Mouse (Mus musculus): Measurements from ENCODE around the gene Cul7. TPM values are rescaled to one million over a fixed set of nuclear protein-coding genes. Genes with fewer than 3 reads are reported as not detected.

Gene Cul7
- polyA plus RNA-seq, 1 experiment from 2014 or later, result 28.1 TPM

GRCm38 (mm10) chr17:46662730-46663129 lies 12.6 kb downstream of the Cul7 start:
- peaks cover 12% of the 10 kb centered on the region for H3K36me3 ChIP-seq (replicated peaks; ENCODE audit: control insufficient read depth, insufficient read depth, low read depth, low read length)
- H3K27me3 ChIP-seq (ENCODE audit: control insufficient read depth, insufficient read depth, low read length), result no peaks in the 10 kb centered on the region
- H3K4me2 ChIP-seq (ENCODE audit: low read depth, low read length), result no peak overlapping the region
- 89% methylated on average over 5 of the region's 5 CpGs for WGBS
- no peak overlapping the region for H3K4me3 ChIP-seq (ENCODE audit: low read depth, low read length)
- H3K9me3 ChIP-seq (replicated peaks; ENCODE audit: control insufficient read depth, low read length), result no peaks in the 10 kb centered on the region
- no peak overlapping the region for H3K9ac ChIP-seq (replicated peaks; ENCODE audit: low read length)
- ATAC-seq (replicated peaks; ENCODE audit: insufficient number of reproducible peaks, low FRiP score, low TSS enrichment, low read depth) (no peak), DNase-seq (ENCODE audit: low spot score) (no peak)
- no peak overlapping the region for H3K27ac ChIP-seq (replicated peaks; ENCODE audit: low read depth, low read length)
- H3K4me1 ChIP-seq (ENCODE audit: control insufficient read depth, insufficient read depth, low read length), result no peaks in the 10 kb centered on the region

- peaks cover 8% of the 10 kb centered on the region; the same call in 1 of the 2 replicates for H3K36me3 ChIP-seq (replicated peaks; ENCODE audit: control insufficient read depth, insufficient read depth, low read depth, low read length)
- H3K27me3 ChIP-seq (ENCODE audit: control insufficient read depth, insufficient read depth, low read length), result no peaks in the 10 kb centered on the region
- no peaks in the 10 kb centered on the region for H3K9me3 ChIP-seq (replicated peaks; ENCODE audit: control insufficient read depth, low read length)
- no peak for ATAC-seq (replicated peaks; ENCODE audit: insufficient number of reproducible peaks, low FRiP score, low TSS enrichment, low read depth)
- H3K4me1 ChIP-seq (ENCODE audit: control insufficient read depth, insufficient read depth, low read length), result no peaks in the 10 kb centered on the region
- H3K9ac ChIP-seq (replicated peaks; ENCODE audit: low read length), result no peak overlapping the region
- no peak overlapping the region for H3K4me2 ChIP-seq (ENCODE audit: low read depth, low read length)
- no peak overlapping the region for H3K27ac ChIP-seq (replicated peaks; ENCODE audit: low read depth, low read length)
- no peak for DNase-seq (ENCODE audit: low spot score)
- H3K4me3 ChIP-seq (ENCODE audit: low read depth, low read length), result no peak overlapping the region
- 90% methylated on average over 16 of the region's 16 CpGs for WGBS
These were observed 17.6 kb downstream of the Cul7 start for GRCm38 (mm10) chr17:46667712-46668111.

GRCm38 (mm10) chr17:46669911-46670310 lies 19.8 kb downstream of the Cul7 start:
- Histone ChIP-seq H3K4me3 (ENCODE audit: low read depth, low read length) (no peak overlapping the region), H3K27me3 (ENCODE audit: control insufficient read depth, insufficient read depth, low read length) (no peaks in the 10 kb centered on the region), H3K9me3 (replicated peaks; ENCODE audit: control insufficient read depth, low read length) (no peaks in the 10 kb centered on the region), H3K36me3 (replicated peaks; ENCODE audit: control insufficient read depth, insufficient read depth, low read depth, low read length) (peaks cover 8% of the 10 kb centered on the region; the same call in 1 of the 2 replicates), H3K4me2 (ENCODE audit: low read depth, low read length) (no peak overlapping the region), H3K27ac (replicated peaks; ENCODE audit: low read depth, low read length) (no peak overlapping the region), H3K9ac (replicated peaks; ENCODE audit: low read length) (no peak overlapping the region), H3K4me1 (ENCODE audit: control insufficient read depth, insufficient read depth, low read length) (peaks cover 3% of the 10 kb centered on the region; the same call in 1 of the 2 replicates)
- DNase-seq (ENCODE audit: low spot score) (no peak), ATAC-seq (replicated peaks; ENCODE audit: insufficient number of reproducible peaks, low FRiP score, low TSS enrichment, low read depth) (no peak)
- WGBS, result 97% methylated on average over 10 of the region's 10 CpGs

GRCm38 (mm10) chr17:46673850-46674529 lies 23.9 kb downstream of the Cul7 start, which contains the start of gene Rrp36:
Gene Rrp36 (minus strand): TSS chr17:46674352.
- peak; percentile 92 for ATAC-seq (replicated peaks; ENCODE audit: insufficient number of reproducible peaks, low FRiP score, low TSS enrichment, low read depth)
- Histone ChIP-seq H3K4me2 (ENCODE audit: low read depth, low read length) (peak within 1 kb of the TSS; percentile 77), H3K9me3 (replicated peaks; ENCODE audit: control insufficient read depth, low read length) (no peaks in the 10 kb centered on the region), H3K36me3 (replicated peaks; ENCODE audit: control insufficient read depth, insufficient read depth, low read depth, low read length) (peaks cover 21% of the 10 kb centered on the region), H3K4me3 (ENCODE audit: low read depth, low read length) (peak within 1 kb of the TSS; percentile 93), H3K4me1 (ENCODE audit: control insufficient read depth, insufficient read depth, low read length) (peaks cover 3% of the 10 kb centered on the region; the same call in 1 of the 2 replicates), H3K27ac (replicated peaks; ENCODE audit: low read depth, low read length) (peak within 1 kb of the TSS; percentile 73), H3K27me3 (ENCODE audit: control insufficient read depth, insufficient read depth, low read length) (no peaks in the 10 kb centered on the region), H3K9ac (replicated peaks; ENCODE audit: low read length) (peak within 1 kb of the TSS; percentile 85)
- WGBS, result under 1% methylated on average over 43 of the region's 43 CpGs
- peak; percentile 96 for DNase-seq (ENCODE audit: low spot score)

- H3K36me3 ChIP-seq (replicated peaks; ENCODE audit: control insufficient read depth, insufficient read depth, low read depth, low read length), result peaks cover 17% of the 10 kb centered on the region
- 19% methylated on average over 15 of the region's 15 CpGs for WGBS
- H3K9ac ChIP-seq (replicated peaks; ENCODE audit: low read length), result peak overlapping the region; percentile 85
- ATAC-seq (replicated peaks; ENCODE audit: insufficient number of reproducible peaks, low FRiP score, low TSS enrichment, low read depth), result peak; percentile 20; the same call in 1 of the 2 replicates
- peak overlapping the region; percentile 41 for H3K4me2 ChIP-seq (ENCODE audit: low read depth, low read length)
- no peaks in the 10 kb centered on the region for H3K9me3 ChIP-seq (replicated peaks; ENCODE audit: control insufficient read depth, low read length)
- no peaks in the 10 kb centered on the region for H3K27me3 ChIP-seq (ENCODE audit: control insufficient read depth, insufficient read depth, low read length)
- DNase-seq (ENCODE audit: low spot score), result no peak
- peak overlapping the region; percentile 43 for H3K27ac ChIP-seq (replicated peaks; ENCODE audit: low read depth, low read length)
- H3K4me1 ChIP-seq (ENCODE audit: control insufficient read depth, insufficient read depth, low read length), result peaks cover 10% of the 10 kb centered on the region
- H3K4me3 ChIP-seq (ENCODE audit: low read depth, low read length), result peak overlapping the region; percentile 93
These were observed 24.6 kb downstream of the Cul7 start for GRCm38 (mm10) chr17:46674530-46675283.

GRCm38 (mm10) chr17:46678416-46678815 lies 28.3 kb downstream of the Cul7 start, which contains the start of gene Mea1:
Gene Mea1 (plus strand): TSS chr17:46678793.
- 89% methylated on average over 8 of the region's 9 CpGs for WGBS
- H3K36me3 ChIP-seq (replicated peaks; ENCODE audit: control insufficient read depth, insufficient read depth, low read depth, low read length), result peaks cover 15% of the 10 kb centered on the region
- H3K4me1 ChIP-seq (ENCODE audit: control insufficient read depth, insufficient read depth, low read length), result peaks cover 10% of the 10 kb centered on the region
- peak within 1 kb of the TSS; percentile 66 for H3K4me2 ChIP-seq (ENCODE audit: low read depth, low read length)
- H3K27ac ChIP-seq (replicated peaks; ENCODE audit: low read depth, low read length), result no peak within 1 kb of the TSS; the same call in 1 of the 2 replicates
- no peak for DNase-seq (ENCODE audit: low spot score)
- no peak for ATAC-seq (replicated peaks; ENCODE audit: insufficient number of reproducible peaks, low FRiP score, low TSS enrichment, low read depth)
- no peaks in the 10 kb centered on the region for H3K27me3 ChIP-seq (ENCODE audit: control insufficient read depth, insufficient read depth, low read length)
- peak within 1 kb of the TSS; percentile 78 for H3K9ac ChIP-seq (replicated peaks; ENCODE audit: low read length)
- no peaks in the 10 kb centered on the region for H3K9me3 ChIP-seq (replicated peaks; ENCODE audit: control insufficient read depth, low read length)
- H3K4me3 ChIP-seq (ENCODE audit: low read depth, low read length), result peak within 1 kb of the TSS; percentile 83

- H3K9me3 ChIP-seq (replicated peaks; ENCODE audit: control insufficient read depth, low read length), result no peaks in the 10 kb centered on the region
- no peaks in the 10 kb centered on the region for H3K27me3 ChIP-seq (ENCODE audit: control insufficient read depth, insufficient read depth, low read length)
- no peak overlapping the region; the same call in 1 of the 2 replicates for H3K27ac ChIP-seq (replicated peaks; ENCODE audit: low read depth, low read length)
- peaks cover 18% of the 10 kb centered on the region for H3K36me3 ChIP-seq (replicated peaks; ENCODE audit: control insufficient read depth, insufficient read depth, low read depth, low read length)
- no peak for DNase-seq (ENCODE audit: low spot score)
- H3K9ac ChIP-seq (replicated peaks; ENCODE audit: low read length), result peak overlapping the region; percentile 78
- 42% methylated on average over 9 of the region's 9 CpGs for WGBS
- peak overlapping the region; percentile 66 for H3K4me2 ChIP-seq (ENCODE audit: low read depth, low read length)
- ATAC-seq (replicated peaks; ENCODE audit: insufficient number of reproducible peaks, low FRiP score, low TSS enrichment, low read depth), result no peak
- H3K4me3 ChIP-seq (ENCODE audit: low read depth, low read length), result no peak overlapping the region
- peaks cover 10% of the 10 kb centered on the region for H3K4me1 ChIP-seq (ENCODE audit: control insufficient read depth, insufficient read depth, low read length)
These were observed 28.8 kb downstream of the Cul7 start for GRCm38 (mm10) chr17:46678911-46679310.
